Mouse (Mus musculus) lung, embryonic 15.5 days (tissue): ENCODE measurements around the gene Abcc5. TPM values are rescaled to one million over a fixed set of nuclear protein-coding genes. Genes with fewer than 3 reads are reported as not detected.
A peak's percentile ranks its signal among the peaks of the same experiment; 100 is the strongest.

Source experiments
- ATAC-seq: fragments of 200-750 bp; cut with Nextera tagmentation; 2 replicates; pipeline ENCODE4 v1.8.0; 2017; ENCODE audit warnings: moderate number of reproducible peaks, borderline replicate concordance; ENCODE audit not compliant: low FRiP score, low TSS enrichment; ENCODE audit errors: extremely low read depth
- H3K27ac ChIP-seq: fragments of 300-500 bp; sonication (generic); 2 replicates; pipeline ENCODE4 v1.5.1; 2015; ENCODE audit warnings: moderate library complexity, mild to moderate bottlenecking, inconsistent platforms
- H3K27me3 ChIP-seq: fragments of 300-500 bp; sonication (generic); 2 replicates; pipeline ENCODE4 v1.6.1; 2015; ENCODE audit warnings: inconsistent platforms
- H3K36me3 ChIP-seq: fragments of 300-500 bp; sonication (generic); 2 replicates; pipeline ENCODE4 v1.6.1; 2015; ENCODE audit warnings: inconsistent platforms
- H3K4me1 ChIP-seq: fragments of 300-500 bp; sonication (generic); 2 replicates; pipeline ENCODE4 v1.6.1; 2015; ENCODE audit warnings: inconsistent platforms
- H3K4me2 ChIP-seq: fragments of 300-500 bp; sonication (generic); 2 replicates; pipeline ENCODE4 v1.6.1; 2015; ENCODE audit warnings: inconsistent platforms, mild to moderate bottlenecking, moderate library complexity
- H3K4me3 ChIP-seq: fragments of 300-500 bp; sonication (generic); 2 replicates; pipeline ENCODE4 v1.5.1; 2015; ENCODE audit warnings: mild to moderate bottlenecking, inconsistent platforms
- H3K9ac ChIP-seq: fragments of 300-500 bp; sonication (generic); 2 replicates; pipeline ENCODE4 v1.6.1; 2015; ENCODE audit warnings: inconsistent platforms
- H3K9me3 ChIP-seq: fragments of 300-500 bp; sonication (generic); 2 replicates; pipeline ENCODE4 v1.6.1; 2016; ENCODE audit warnings: inconsistent platforms
- WGBS: fragments of 180-500 bp; shearing (Covaris S2); methylation state at CpG from one replicate; pipeline ENCODE4 v1.1.7; 2015; 5-methylcytosine and 5-hydroxymethylcytosine counted together
- polyA plus RNA-seq: library from polyadenylated mRNA; unstranded; fragments of >200 nt; fragmentation: Nextera tagmentation; extraction: Ambion mirVana; gene quantifications from 2 replicates; pipeline ENCODE4 v1.2.1, GENCODE M21; 2015

The Abcc5 gene
- polyA plus RNA-seq, 1 experiment from 2014 or later, result 67.1 TPM

DNA sequence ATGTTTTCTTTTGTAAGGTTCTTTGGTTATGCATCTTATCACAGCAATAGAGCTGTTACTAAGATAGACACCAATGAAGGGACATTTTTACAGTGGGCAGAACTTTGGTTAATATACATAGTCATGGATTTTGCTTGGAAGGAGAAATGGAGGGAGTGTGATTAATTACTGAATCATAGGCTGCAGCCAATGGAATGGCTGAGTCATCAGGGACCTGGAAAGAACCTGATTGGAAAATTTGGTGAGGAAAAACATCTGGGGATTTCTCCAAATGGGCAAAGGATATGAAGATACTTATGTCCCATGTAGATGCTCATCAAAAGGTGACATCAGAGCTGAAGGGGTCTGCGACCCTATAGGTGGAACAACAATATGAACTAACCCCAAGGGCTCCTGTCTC, 72.2 kb downstream of the Abcc5 start:
- no peak overlapping the region for H3K9ac ChIP-seq
- no peak for ATAC-seq
- no peaks in the 10 kb centered on the region for H3K9me3 ChIP-seq
- H3K36me3 ChIP-seq, result peaks cover 16% of the 10 kb centered on the region
- H3K4me2 ChIP-seq, result no peak overlapping the region
- no peak overlapping the region for H3K27ac ChIP-seq
- H3K27me3 ChIP-seq, result no peaks in the 10 kb centered on the region
- no peak overlapping the region for H3K4me3 ChIP-seq
- WGBS, result 96% methylated on average over 1 of the region's 1 CpGs
- H3K4me1 ChIP-seq, result no peaks in the 10 kb centered on the region

DNA sequence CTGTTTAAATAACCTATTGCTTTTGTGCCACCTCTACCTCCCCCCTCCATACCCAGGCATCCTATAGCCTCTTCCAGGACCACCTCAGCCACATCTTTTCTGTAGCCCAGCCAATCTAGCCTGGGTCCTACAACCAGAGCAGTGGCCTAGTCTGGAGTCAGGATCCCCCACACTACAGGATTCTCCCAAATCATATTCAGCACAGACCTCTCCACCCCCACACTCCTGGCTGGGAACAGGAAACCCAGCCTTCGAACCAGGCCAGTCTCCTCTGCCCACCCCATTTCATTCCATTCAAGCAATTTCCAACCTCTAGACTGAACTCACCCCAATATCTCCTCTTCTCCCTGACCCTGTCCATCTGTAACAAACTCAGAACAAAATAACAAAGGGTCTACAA, 80.7 kb downstream of the Abcc5 start:
- H3K4me1 ChIP-seq, result no peaks in the 10 kb centered on the region
- H3K27ac ChIP-seq, result no peak overlapping the region
- 80% methylated on average over 1 of the region's 1 CpGs for WGBS
- H3K9ac ChIP-seq, result no peak overlapping the region
- peaks cover 11% of the 10 kb centered on the region; the same call in 1 of the 2 replicates for H3K36me3 ChIP-seq
- no peak overlapping the region for H3K4me3 ChIP-seq
- no peak for ATAC-seq
- no peak overlapping the region for H3K4me2 ChIP-seq
- H3K27me3 ChIP-seq, result no peaks in the 10 kb centered on the region
- H3K9me3 ChIP-seq, result no peaks in the 10 kb centered on the region

DNA sequence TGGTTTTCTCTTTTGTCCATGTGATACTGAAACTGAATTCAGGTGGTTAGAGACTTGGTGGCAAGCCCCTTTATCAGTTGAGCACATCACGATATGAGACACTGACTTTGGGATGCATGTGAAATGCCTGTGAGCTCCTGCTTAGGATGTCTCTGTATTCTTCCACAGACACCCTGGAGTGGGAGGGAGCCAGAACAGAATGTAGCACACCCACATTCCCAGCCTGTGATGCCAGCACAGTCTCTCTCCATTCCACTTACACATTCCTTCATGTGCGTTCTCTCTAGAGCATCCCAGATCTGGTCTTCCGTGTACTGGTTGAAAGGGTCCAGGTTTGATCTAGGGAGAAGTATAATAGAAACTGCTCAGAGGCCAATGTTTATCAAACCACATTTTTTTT, 87.6 kb downstream of the Abcc5 start:
- no peak overlapping the region for H3K4me3 ChIP-seq
- no peak overlapping the region for H3K4me2 ChIP-seq
- H3K9me3 ChIP-seq, result no peaks in the 10 kb centered on the region
- H3K27ac ChIP-seq, result no peak overlapping the region
- no peaks in the 10 kb centered on the region for H3K27me3 ChIP-seq
- no peak overlapping the region for H3K9ac ChIP-seq
- ATAC-seq, result no peak
- H3K36me3 ChIP-seq, result peaks cover 26% of the 10 kb centered on the region
- no peaks in the 10 kb centered on the region for H3K4me1 ChIP-seq
- WGBS, result 85% methylated on average over 3 of the region's 3 CpGs

DNA sequence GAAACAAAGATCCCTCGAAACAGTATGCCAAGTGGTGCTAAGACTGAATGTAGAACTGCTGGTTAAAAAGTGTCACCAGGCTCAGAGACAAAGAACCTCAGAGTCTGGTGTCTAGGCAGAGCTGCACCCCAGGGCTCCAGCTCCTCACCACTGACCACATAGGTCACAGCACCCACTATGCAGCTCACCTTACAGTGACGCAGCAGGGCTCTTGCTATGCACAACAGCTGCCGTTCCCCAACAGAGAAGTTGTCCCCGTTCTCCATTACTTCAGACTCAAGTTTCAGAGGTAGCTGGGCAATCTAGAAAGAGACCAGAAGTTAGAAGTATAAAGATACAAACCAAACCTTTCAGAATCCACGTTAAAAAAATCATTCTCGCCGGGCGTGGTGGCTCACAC, 91.3 kb downstream of the Abcc5 start:
- no peaks in the 10 kb centered on the region for H3K9me3 ChIP-seq
- no peak overlapping the region for H3K4me3 ChIP-seq
- ATAC-seq, result no peak
- peaks cover 33% of the 10 kb centered on the region for H3K36me3 ChIP-seq
- no peak overlapping the region for H3K4me2 ChIP-seq
- H3K27me3 ChIP-seq, result no peaks in the 10 kb centered on the region
- 95% methylated on average over 8 of the region's 8 CpGs for WGBS
- H3K4me1 ChIP-seq, result no peaks in the 10 kb centered on the region
- no peak overlapping the region for H3K9ac ChIP-seq
- H3K27ac ChIP-seq, result no peak overlapping the region

DNA sequence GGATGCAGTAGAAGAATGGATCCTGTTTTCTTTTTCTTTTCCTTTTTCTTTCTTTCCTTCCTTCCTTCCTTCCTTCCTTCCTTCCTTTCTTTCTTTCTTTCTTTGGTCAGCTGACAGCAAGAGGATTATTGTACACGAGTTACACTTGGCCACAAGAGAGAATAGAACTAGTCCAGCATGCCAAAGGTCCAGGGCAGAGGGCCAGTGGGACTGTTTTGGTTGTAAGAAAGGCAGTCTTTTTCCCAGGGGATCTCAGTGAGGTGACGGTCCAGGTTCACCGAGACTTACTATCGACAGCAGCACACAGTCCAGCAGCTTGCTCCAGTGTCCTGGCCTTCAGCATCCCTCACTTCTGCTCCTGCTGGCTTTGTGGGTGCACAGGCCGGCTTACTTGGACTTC, 97.9 kb downstream of the Abcc5 start:
- Histone ChIP-seq H3K4me3 (no peak overlapping the region), H3K9me3 (no peaks in the 10 kb centered on the region), H3K9ac (no peak overlapping the region), H3K27ac (no peak overlapping the region), H3K27me3 (no peaks in the 10 kb centered on the region), H3K4me1 (no peaks in the 10 kb centered on the region), H3K4me2 (no peak overlapping the region), H3K36me3 (peaks cover 10% of the 10 kb centered on the region; the same call in 1 of the 2 replicates)
- 85% methylated on average over 5 of the region's 5 CpGs for WGBS
- no peak for ATAC-seq

DNA sequence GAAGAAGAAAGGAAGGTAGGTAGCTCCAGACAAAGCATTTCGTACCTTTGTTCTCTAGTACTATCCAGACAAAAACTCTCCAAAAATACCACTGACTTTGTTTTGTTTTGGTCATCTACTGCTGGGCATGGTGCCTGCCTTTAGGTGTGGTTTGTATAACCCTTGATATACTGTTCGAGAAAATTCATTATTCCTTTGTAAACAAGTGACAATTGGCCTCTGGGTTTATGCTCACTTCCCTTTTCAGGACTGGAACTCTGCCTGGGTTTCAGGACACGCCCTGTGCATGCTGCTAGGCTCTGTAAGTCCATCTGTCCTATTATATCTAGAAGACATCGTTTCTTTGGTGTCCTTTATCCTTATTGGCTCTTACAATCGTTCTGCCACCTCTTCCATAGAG, 100.9 kb downstream of the Abcc5 start, which contains the start of gene Cyp2ab1:
TSS of gene Cyp2ab1 (minus strand) at position 119 of the 400 bp plus-strand sequence.
- no peak within 1 kb of the TSS for H3K9ac ChIP-seq
- H3K27ac ChIP-seq, result no peak within 1 kb of the TSS
- H3K4me1 ChIP-seq, result no peaks in the 10 kb centered on the region
- H3K4me2 ChIP-seq, result no peak within 1 kb of the TSS
- no peaks in the 10 kb centered on the region for H3K36me3 ChIP-seq
- no peak within 1 kb of the TSS for H3K4me3 ChIP-seq
- 48% methylated on average over 5 of the region's 5 CpGs for WGBS
- no peaks in the 10 kb centered on the region for H3K27me3 ChIP-seq
- no peak for ATAC-seq
- H3K9me3 ChIP-seq, result no peaks in the 10 kb centered on the region

DNA sequence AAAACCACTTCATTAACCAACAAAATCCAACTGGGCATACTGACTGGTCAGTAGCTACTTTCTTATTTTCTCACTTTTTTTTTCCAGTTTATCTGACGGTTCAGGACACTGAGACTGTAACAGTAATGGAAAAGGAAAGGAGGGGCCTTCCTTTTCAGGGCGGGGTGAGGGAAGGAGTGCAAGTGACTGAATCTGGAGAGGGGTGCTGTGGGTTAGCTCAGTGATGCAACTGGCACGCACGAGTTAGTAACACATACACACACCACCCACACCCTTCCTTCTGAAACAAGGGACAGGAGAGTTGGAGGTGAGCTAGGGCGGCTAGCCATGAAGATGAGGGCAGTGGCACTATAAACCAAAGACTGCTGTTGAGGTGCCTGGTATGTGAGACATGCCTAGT, 102.3 kb downstream of the Abcc5 start:
- Histone ChIP-seq H3K27me3 (no peaks in the 10 kb centered on the region), H3K4me1 (no peaks in the 10 kb centered on the region), H3K4me2 (no peak overlapping the region), H3K27ac (no peak overlapping the region), H3K36me3 (no peaks in the 10 kb centered on the region), H3K4me3 (no peak overlapping the region), H3K9me3 (no peaks in the 10 kb centered on the region), H3K9ac (no peak overlapping the region)
- ATAC-seq, result no peak
- WGBS, result 60% methylated on average over 5 of the region's 5 CpGs

DNA sequence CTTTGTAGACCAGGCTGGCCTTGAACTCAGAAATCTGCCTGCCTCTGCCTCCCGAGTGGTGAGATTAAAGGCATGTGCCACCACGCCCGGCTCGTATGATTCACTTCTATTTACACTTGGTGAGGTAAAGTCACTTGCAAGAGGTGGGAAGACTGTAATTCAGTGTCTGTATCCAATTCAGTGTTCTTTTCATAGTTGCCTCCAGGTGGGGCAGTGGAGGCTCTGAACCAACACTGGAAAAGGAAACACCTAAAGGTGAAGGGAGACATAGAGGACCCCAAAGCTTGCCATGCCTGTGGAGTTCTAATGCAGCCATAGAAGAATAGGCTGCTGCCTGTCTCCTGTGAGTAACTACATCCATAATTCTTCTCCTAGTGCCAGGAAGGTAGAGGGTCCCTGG, 103.9 kb downstream of the Abcc5 start:
- H3K4me2 ChIP-seq, result no peak overlapping the region
- H3K27me3 ChIP-seq, result no peaks in the 10 kb centered on the region
- no peaks in the 10 kb centered on the region for H3K36me3 ChIP-seq
- no peak overlapping the region for H3K27ac ChIP-seq
- H3K4me3 ChIP-seq, result no peak overlapping the region
- H3K4me1 ChIP-seq, result no peaks in the 10 kb centered on the region
- WGBS, result 72% methylated on average over 4 of the region's 4 CpGs
- no peak overlapping the region for H3K9ac ChIP-seq
- H3K9me3 ChIP-seq, result no peaks in the 10 kb centered on the region
- no peak for ATAC-seq

DNA sequence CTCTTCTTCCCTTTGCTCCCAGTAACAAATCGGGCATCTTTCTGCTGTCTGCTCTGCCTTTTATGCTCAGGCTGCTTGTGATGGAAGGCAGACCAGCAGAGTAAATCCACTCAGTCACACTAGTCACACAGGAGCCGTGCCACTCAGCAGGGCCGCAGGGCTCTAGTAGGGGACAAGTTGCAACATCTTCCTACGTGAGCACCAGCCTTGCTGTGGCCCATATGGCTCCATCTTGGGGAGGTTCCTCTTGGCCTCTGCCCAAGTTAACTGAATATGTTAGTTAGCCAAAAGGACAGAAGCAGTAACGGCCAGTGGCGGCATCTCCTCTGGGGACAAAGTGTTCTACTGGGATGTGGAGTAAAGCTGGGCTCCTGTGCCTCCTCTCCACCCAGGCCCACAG, 109.4 kb downstream of the Abcc5 start:
- ATAC-seq, result no peak
- no peak overlapping the region for H3K27ac ChIP-seq
- no peaks in the 10 kb centered on the region for H3K9me3 ChIP-seq
- no peaks in the 10 kb centered on the region for H3K36me3 ChIP-seq
- no peak overlapping the region for H3K9ac ChIP-seq
- no peak overlapping the region for H3K4me2 ChIP-seq
- 66% methylated on average over 6 of the region's 6 CpGs for WGBS
- H3K27me3 ChIP-seq, result no peaks in the 10 kb centered on the region
- no peak overlapping the region for H3K4me3 ChIP-seq
- H3K4me1 ChIP-seq, result no peaks in the 10 kb centered on the region

DNA sequence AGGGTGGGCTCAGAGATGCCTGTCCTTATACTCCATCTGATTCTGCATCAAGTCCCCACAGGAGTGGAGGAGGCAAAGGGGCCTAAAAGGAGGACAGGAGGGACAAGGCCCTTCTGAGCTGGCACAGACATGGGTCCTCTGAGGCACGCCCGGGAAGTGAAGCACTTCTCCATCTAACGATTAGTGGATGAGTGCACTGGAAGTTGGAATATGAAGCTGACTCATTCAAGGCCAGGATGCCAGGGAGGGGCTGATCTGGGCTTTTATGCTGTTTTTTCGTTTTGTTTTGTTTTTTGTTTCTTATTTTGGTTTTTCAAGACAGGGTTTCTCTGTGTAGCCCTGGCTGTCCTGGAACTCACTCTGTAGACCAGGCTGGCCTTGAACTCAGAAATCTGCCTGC, 110.9 kb downstream of the Abcc5 start:
- no peak overlapping the region for H3K27ac ChIP-seq
- H3K9ac ChIP-seq, result no peak overlapping the region
- H3K27me3 ChIP-seq, result no peaks in the 10 kb centered on the region
- no peak for ATAC-seq
- no peaks in the 10 kb centered on the region for H3K36me3 ChIP-seq
- no peaks in the 10 kb centered on the region for H3K4me1 ChIP-seq
- 74% methylated on average over 4 of the region's 4 CpGs for WGBS
- H3K4me3 ChIP-seq, result no peak overlapping the region
- H3K9me3 ChIP-seq, result no peaks in the 10 kb centered on the region
- no peak overlapping the region for H3K4me2 ChIP-seq

DNA sequence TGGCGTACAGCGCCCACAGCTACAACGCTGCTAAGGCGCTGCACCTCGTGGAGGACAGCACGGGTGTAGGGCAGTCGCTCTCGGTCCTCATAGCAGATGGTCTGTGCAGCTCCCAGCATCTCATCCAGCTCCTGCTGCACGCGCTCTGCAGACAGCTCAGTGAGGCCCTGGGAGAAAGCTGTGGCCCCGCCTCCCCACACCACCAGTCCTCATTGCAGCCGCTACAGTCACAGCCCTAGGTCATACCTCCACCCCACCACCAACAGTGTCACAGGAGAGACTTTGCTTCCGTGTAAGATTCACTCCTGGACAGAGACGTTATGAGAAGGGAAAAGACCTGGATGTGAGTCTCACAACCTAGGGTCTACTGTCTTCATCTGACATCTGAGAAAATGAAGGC, 113.9 kb downstream of the Abcc5 start:
- no peak overlapping the region for H3K4me3 ChIP-seq
- no peaks in the 10 kb centered on the region for H3K9me3 ChIP-seq
- 59% methylated on average over 14 of the region's 14 CpGs for WGBS
- ATAC-seq, result no peak
- no peak overlapping the region for H3K27ac ChIP-seq
- H3K27me3 ChIP-seq, result no peaks in the 10 kb centered on the region
- no peaks in the 10 kb centered on the region for H3K4me1 ChIP-seq
- H3K4me2 ChIP-seq, result no peak overlapping the region
- H3K36me3 ChIP-seq, result no peaks in the 10 kb centered on the region
- H3K9ac ChIP-seq, result no peak overlapping the region

DNA sequence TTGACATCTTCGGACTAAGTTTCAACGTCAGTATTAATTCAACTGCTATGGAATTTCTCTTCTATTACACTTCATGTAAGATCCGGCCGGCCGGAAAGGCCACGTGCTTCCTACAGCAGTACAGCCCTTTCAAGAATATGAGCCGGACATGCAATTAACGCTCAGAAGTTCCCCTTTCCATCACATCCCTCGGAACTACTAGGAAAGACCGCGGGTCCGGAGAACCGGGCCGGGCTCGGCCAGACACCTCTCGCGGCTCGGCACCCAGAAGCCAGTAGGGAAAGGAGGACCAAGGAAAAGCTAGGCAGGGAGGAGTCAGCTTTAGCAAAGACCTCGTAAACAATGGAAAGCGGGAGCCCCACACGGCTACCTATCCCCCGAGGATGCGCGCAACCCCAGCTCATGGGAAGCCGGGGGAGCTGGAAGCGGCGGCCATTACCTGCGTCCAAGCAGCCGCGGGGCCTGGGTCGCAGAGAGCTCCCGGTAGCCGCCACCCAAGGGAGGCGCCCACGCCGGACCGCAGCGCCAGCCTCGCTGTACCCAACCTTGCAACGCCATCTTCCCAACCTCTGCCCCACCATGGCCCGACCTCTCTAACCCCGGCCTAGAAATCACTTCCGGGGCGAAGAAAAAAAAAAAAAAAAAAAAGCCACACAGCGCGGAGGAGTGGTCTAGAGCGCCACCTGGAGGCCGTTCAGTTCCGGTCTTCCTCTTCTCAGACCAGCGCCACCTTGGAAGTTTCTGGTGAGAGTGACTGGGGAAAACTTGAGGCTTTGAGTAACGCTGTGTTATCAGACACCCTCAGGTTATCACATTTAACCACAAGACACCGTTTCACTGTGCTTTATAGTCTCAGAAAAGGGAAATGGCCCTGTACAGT, 124.2 kb downstream of the Abcc5 start, which contains the start of gene Parl:
TSS of gene Parl (minus strand) at position 618 of the 880 bp plus-strand sequence.
- Histone ChIP-seq H3K4me3 (peak within 1 kb of the TSS; percentile 83), H3K27ac (peak within 1 kb of the TSS; percentile 57), H3K9me3 (no peaks in the 10 kb centered on the region), H3K9ac (peak within 1 kb of the TSS; percentile 71), H3K4me2 (peak within 1 kb of the TSS; percentile 64), H3K36me3 (peaks cover 5% of the 10 kb centered on the region; the same call in 1 of the 2 replicates), H3K4me1 (peaks cover 20% of the 10 kb centered on the region), H3K27me3 (no peaks in the 10 kb centered on the region)
- WGBS, result under 1% methylated on average over 52 of the region's 52 CpGs
- ATAC-seq, result peak; percentile 89
